Mouse (Mus musculus) G1E (cell line): ENCODE results near the gene Insr.
"Not testable (repeated sequence)": the region's sequence is repeated elsewhere in the genome, so short reads cannot be mapped to it uniquely, and the experiment has no call there.

Experiments used
- CTCF ChIP-seq: IDR thresholded peaks from 2 replicates; pipeline ENCODE4 v1.5.1; 2012; ENCODE audit warnings: low read depth, low read length, inconsistent platforms, mixed read lengths
- TAL1 ChIP-seq: conservative IDR thresholded peaks from 2 replicates; pipeline ENCODE4 v1.6.1; 2012; ENCODE audit warnings: low read depth, low read length, inconsistent platforms, mixed read lengths

GRCm38 (mm10) chr8:3313417-3313816 lies 34.0 kb upstream of the Insr start:
- not testable (repeated sequence) for TF ChIP-seq CTCF, TAL1
